Mouse (Mus musculus) ovary, postnatal 36 days (tissue): ENCODE data around the gene Sema3b.

Source experiments
- DNase-seq: peaks from one replicate; pipeline ENCODE4 v3.0.0; 2022; ENCODE audit warnings: low spot score, mixed read lengths

Gene Sema3b

DNA sequence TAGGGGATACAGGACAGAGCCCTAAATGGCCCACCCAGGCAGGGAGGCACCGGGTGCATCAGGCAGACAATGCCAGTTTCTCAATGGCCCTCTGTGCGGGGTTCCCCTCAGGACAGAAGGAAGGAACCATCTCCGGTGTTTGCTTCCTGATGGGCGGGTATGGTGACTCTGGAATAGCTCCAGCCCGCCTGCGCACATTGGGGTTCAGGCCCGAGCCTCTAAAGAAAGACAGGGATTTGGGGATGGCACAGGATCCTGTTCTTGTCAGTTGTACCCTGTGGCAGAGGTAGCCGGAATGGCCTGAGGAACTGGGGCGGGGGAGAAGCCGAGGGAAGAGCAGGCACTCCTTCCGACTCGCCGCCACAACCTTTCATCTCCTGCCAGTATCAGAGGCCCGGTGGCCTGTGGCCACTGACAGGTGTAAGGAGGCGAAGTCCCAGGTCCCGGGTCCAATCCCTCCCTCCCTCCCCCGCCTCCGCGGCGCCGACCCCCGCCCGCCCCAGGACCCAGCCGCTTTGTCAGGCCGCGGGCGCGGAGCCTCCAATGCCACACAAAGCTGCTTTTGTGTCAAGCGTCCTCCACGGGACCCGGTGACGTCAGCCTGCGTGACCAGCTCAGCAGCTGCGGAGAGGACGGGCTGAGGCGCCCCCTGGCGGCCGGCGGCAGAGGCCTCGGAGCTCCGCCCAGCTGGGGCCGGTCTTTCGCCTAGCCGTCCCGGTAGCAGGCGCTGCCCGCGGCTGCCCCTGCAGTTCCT, 3.3 kb upstream of the Sema3b start:
- DNase-seq = peak; percentile 99

DNA sequence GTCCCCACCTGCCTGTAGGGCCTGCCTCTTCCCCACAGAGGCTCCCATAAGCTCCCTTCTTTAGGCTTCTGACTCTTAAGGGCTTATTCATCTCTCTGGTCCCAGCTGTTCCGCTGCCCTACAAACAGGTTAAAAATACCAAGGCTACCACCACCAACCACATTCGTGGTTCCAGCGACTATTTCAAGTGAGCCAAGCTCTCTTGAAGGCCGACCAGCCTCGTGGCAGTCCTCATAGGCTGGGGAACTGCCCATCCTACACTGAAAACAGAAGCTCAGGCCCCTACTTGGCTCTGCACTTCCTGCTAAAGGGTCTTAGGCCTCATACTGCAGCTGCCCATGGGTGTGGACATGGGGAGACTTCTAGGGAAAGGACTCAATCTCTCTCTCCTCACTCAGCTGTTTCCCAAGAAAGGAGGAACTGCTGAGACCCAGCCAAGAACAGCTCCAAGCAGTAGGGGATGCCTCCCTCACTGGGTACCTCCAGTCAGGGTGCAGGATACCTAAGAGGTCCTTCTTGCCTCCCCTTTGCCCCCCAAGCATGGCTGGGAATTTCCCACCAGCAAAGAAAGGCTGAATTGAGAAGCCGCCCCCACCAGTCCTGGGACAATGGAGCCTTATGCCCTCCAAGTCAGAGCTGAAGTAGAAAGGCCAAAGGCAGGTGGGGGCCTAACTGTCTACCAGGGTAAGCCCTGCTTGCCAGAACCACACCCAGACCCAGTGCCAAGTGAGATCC, 2.6 kb upstream of the Sema3b start:
- DNase-seq = no peak

- DNase-seq = no peak
Measured at GRCm38 (mm10) chr9:107609433-107609830, 403 bp upstream of the Sema3b start.

GRCm38 (mm10) chr9:107607653-107608245, 1.3 kb downstream of the Sema3b start:
- DNase-seq = no peak

DNA sequence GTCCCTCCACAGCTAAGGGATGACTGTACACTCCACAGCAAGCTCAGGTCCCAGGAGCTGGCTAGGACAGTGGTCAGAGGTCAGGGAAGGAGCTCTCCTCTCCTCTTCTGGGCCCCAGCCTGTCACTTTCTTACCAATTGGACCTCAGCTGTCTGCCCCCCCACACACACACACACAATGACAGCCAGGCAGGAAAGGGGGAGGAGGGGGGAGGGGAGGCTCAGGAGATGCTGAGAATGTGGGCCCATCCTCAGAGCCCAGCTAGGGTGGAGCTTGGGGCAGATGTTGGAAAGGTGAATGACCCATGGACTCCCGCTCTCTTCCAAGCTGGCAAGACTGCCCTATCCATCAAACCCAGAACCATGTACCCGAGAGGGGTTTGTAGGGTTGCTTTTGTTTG, 2.0 kb downstream of the Sema3b start:
- DNase-seq = no peak

DNA sequence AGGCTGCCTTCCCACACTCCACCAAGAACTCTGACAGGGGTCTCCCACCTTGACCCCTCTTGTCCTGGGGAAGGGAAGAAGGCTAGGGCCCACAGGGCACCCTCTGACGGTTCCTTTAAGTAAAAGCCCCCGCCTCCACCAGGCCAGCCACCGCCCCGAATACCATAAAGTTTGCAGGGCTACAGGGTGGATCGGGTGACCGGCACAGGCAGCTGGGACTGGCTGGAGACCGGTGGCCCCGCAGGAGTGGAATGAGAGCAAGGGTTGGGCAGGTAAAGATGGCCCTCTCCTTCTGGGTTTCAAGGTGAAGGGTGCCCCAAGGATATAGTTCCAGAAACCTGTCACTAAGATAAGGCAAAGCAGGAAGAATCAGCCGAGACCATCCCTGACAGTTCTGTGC, 2.4 kb downstream of the Sema3b start:
- DNase-seq = no peak

GRCm38 (mm10) chr9:107605041-107605661, 3.9 kb downstream of the Sema3b start:
- DNase-seq = peak; percentile 64

DNA sequence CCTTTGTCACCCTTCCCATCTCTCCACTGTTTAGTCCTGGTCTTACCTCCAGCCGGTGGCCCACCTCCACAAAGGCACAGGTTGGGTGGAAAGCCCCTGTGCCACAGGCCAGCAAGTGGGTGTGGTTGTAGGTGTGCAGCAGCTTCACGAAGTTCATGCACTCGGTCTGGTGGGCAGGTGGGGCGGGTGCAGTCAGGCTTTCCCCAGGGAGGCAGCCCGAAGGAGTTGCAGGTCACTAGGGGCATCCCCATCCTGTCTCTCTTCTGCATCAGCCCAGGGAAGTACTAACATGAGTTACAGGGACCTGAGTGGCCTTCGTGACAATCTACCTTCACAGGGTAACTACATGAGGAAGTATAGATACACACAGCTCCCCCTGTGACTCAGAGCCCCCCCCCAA, 5.8 kb downstream of the Sema3b start:
- DNase-seq = no peak

DNA sequence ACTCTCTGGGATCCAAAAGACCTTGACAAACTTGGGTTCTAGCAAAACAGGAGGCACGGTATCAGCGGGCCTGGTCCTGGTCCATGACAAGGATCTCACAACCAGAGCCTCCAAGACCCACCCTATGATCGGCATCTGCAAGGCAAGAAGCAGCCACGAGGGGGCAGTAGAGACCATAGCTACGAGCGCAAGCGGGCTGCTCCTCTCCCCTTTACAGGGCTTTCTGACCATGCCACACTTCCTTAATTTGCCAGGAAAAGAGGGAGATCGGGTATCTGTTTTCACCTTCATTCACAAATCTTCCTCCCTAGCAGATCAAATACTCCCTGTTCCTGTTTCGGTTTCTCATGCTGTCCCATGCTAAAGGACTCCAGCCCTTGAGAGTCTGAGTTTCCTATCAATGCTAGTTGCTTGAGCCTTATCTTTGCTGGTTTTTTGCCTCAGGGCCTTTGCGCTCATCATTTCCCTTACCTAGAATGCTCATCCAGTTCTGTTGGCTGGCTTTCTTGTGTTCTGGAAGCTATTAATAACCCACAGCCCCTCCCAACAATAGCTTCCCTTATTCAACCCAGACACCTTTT, 6.9 kb downstream of the Sema3b start:
- peak; percentile 89 for DNase-seq

GRCm38 (mm10) chr9:107601275-107601674, 7.8 kb downstream of the Sema3b start:
- no peak for DNase-seq

GRCm38 (mm10) chr9:107600745-107601144, 8.3 kb downstream of the Sema3b start:
- no peak for DNase-seq

- no peak for DNase-seq
Measured at GRCm38 (mm10) chr9:107599842-107600241, 9.2 kb downstream of the Sema3b start.

DNA sequence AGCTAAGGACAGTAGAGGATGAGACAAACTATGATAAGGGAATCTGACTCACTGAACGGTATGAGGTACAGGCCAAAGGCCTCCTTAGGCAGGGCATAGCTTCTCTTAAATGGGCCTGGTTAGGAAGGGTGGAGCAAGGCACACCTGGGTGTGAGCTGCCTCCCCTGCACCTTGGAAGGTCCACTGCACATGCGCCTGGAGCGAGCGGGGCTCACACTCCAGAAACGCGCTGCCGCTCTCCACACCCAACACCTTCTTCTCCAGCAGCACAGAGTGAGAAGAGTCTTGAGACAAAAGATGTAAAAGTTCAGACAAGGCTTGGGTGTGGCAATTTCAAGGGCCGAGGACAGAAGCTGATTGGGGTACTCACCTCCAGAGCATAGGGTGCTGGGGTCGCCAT, 9.6 kb downstream of the Sema3b start:
- DNase-seq = no peak

- no peak for DNase-seq
Measured at GRCm38 (mm10) chr9:107598385-107598784, 10.6 kb downstream of the Sema3b start.

DNA sequence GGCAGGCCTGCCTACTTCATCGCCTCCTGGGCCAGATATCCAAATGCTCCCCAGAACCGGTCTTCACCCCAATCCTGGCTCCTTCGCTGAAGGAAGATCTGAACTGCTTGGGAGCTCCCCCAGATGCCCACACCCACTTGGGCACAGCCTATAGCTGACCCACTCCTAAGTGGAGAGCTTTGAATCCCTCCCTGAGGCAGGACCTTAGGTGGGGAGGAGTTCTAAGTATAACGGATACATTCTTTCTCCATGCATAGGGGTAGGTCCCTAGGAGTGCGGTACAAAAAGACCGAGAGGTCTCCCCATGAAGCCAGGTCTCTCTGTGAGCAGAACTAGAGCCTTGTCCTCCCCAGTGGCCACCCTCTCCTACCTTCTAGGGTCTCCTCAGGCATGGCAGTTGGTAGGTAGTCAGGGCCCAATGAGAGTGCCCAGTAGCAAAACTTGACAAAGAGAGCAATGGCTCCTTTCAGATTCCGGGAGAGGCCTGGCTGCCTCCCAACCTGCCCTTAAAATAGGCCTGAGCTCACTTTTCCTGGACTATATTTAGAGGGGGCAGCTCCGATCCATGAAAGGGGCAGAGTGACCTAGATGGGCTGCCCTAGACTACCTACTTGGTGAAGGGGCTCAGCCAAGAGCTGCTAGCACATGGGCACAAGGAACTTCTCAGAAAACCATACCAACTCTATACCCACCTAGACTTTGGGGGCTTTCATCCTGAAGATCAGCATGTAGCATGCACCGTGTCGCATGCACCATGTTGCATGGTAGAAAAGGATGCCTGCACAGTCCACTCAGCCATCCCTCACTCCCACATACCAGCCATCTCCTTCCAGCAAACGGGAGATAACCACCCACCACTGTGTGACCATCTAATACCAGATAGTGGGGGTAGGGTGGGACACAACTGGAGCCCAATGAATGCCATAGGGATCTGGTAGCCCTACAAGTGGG, 12.1 kb downstream of the Sema3b start:
- no peak for DNase-seq

GRCm38 (mm10) chr9:107594281-107595062, 14.6 kb downstream of the Sema3b start:
- DNase-seq = no peak

- no peak for DNase-seq
Measured at GRCm38 (mm10) chr9:107593101-107593976, 15.7 kb downstream of the Sema3b start.

DNA sequence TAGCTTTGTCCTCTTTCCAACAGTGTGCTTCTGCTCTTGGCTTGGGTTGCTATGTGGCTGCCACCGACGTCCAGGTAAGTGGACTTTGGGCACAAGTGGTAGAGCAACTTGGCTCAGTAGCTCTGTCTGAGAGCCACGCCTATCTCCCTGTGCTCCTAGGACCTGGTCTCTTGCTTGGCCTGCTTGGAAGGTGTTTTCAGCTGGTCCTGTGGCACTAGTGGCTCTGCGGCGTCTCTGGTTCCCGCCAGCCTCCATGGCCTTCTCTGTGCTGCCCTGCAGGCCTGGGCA, 18.3 kb downstream of the Sema3b start:
- DNase-seq = no peak

GRCm38 (mm10) chr9:107590058-107590772, 18.8 kb downstream of the Sema3b start:
- DNase-seq = no peak
